Comparison of ENCODE assay signal across 26 mouse cellular contexts in genomic region chr4:26627744-26628143, GRCm38 (mm10).
DNase-seq lines count a peak whose midpoint lies in the region; ATAC-seq and TF ChIP-seq lines count a peak whose summit lies in the region.
"Had no signal": no experiment of that assay in that cellular context is flagged by ENCODE, and none has a peak within 500 bp of the region (broad histone marks: within the 10 kb centered on the region; RNA-seq: fewer than 3 reads in every experiment).

No protein-coding gene starts in this region.

- no peaks in the 10 kb centered on the region for H3K27me3 ChIP-seq in myocyte (ENCODE audit: control insufficient read depth, insufficient read depth, insufficient read length)
- H3K27me3 ChIP-seq: CH12.LX; embryonic facial prominence, embryonic 12.5 days; forebrain, embryonic 12.5 days; Patski had no signal

- H3K4me3 ChIP-seq in layer of hippocampus, adult 2 months = no peak overlapping the region
- no peak overlapping the region for H3K4me3 ChIP-seq in myocyte
- H3K4me3 ChIP-seq: embryonic facial prominence, embryonic 10.5 days; embryonic facial prominence, embryonic 12.5 days; erythroblast, embryonic 14.5 days; forebrain, embryonic 10.5 days; forebrain, embryonic 12.5 days had no signal

- H3K79me2 ChIP-seq in myocyte (ENCODE audit: control insufficient read depth, insufficient read depth) = no peaks in the 10 kb centered on the region

- no peak for TF ChIP-seq POLR2A in myocyte (IDR thresholded peaks at IDR 0.05; ENCODE audit: insufficient read length, low read depth)

- DNase-seq in layer of hippocampus, adult 2 months (ENCODE audit: low spot score in 2 of 2) = no peak
- DNase-seq in layer of hippocampus, adult 11-12 months (ENCODE audit: low spot score) = no peak
- peak; percentile 13 for DNase-seq in layer of hippocampus, adult 9-11 months
- DNase-seq in layer of hippocampus, postnatal 10 days (ENCODE audit: low spot score in 2 of 2) = no peak
- DNase-seq: adrenal gland, adult 8-10 months; adrenal gland, postnatal 14 days; adrenal gland, postnatal 36 days; cerebellum, adult 11-12 months; cerebellum, adult 2 months; cerebellum, adult 9-10 months; cerebellum, postnatal 10 days; cerebellum, postnatal 25 days had no signal

- H3ac ChIP-seq in myocyte (ENCODE audit: control insufficient read depth, insufficient read length) = no peak overlapping the region

- ATAC-seq in erythroblast, adult 5-6 weeks (replicated peaks; ENCODE audit: low FRiP score, poor library complexity, severe bottlenecking) = no peak
- ATAC-seq: activated CD4-positive, CD25-positive, alpha-beta regulatory T cell, adult 4 months; CD4-positive, CD25-positive, alpha-beta regulatory T cell, adult 4 months; forebrain, embryonic 14.5 days; forebrain, embryonic 16.5 days; Patski had no signal

- H3K36me3 ChIP-seq in myocyte (ENCODE audit: control insufficient read depth, insufficient read depth) = no peaks in the 10 kb centered on the region
- H3K36me3 ChIP-seq: embryonic facial prominence, embryonic 10.5 days; embryonic facial prominence, embryonic 12.5 days; forebrain, embryonic 10.5 days; forebrain, embryonic 12.5 days; G1E had no signal

- peak overlapping the region; percentile 60 for H3K27ac ChIP-seq in layer of hippocampus, adult 2 months
- H3K27ac ChIP-seq: embryonic facial prominence, embryonic 10.5 days; embryonic facial prominence, embryonic 12.5 days; forebrain, embryonic 10.5 days; forebrain, embryonic 12.5 days had no signal

- H3K4me2 ChIP-seq in myocyte (ENCODE audit: low read depth) = no peak overlapping the region
- H3K4me2 ChIP-seq: embryonic facial prominence, embryonic 12.5 days; forebrain, embryonic 12.5 days had no signal

- TF ChIP-seq CTCF in layer of hippocampus, adult 2 months (conservative IDR thresholded peaks at IDR 0.05) = no peak

TF ChIP-seq in myocyte, 11 proteins besides CTCF, POLR2A, EP300 and RAD21:
- TF ChIP-seq CEBPB (IDR thresholded peaks at IDR 0.05; ENCODE audit: insufficient read depth, poor library complexity, severe bottlenecking) (no peak), MYOD1 (IDR thresholded peaks at IDR 0.05; ENCODE audit: control insufficient read depth in 1 of 3, insufficient read length in 2 of 3, low read depth in 2 of 3) (peak in 2 of 3 experiments; percentile 48 to 63)
